Mouse (Mus musculus) T-cell, adult 2 months (primary cell): Measurements from ENCODE around the gene Wapl.
A peak's percentile ranks its signal among the peaks of the same experiment; 100 is the strongest.

Experiments used
- DNase-seq: peaks from one replicate; pipeline ENCODE4 v3.0.0; 2022; ENCODE audit warnings: low spot score

The Wapl gene

DNA sequence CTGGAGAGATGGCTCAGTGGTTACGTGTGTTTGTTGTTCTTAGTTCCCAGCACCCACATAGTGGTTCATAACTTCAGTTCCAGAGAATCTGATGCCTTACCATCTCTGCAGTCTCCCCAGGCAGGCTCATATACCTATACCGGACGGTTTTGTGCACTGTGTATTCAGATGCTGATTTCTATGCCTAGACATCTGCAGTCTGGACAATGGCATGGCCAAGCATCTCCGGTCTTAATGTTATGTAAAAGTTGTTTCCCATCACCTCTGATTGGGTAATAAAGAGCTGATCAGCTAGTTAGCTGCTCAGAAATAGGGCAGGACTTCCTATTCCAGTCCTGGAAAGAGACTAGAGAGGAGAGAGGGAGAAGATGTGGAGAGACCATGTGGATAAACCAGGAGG, 20.2 kb downstream of the Wapl start:
- no peak for DNase-seq

DNA sequence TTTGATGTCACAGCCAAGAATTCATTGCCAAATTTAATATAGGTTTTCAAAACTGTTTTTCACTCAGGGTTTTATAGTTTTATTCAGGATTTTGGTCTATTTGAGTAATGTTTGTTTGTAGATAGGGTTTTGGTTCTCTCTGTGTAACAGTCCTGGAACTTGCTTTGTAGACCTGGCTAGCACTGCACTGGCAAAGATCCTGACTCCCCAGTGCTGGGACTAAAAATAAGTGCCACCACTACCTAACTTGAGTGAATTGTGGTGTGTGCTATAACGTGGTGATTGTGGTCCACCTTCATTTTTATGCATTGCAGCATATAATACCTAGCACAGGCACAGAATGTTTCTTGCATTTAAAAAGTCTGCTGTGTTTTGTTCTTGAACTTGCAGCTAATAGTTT, 23.6 kb downstream of the Wapl start:
- DNase-seq: no peak

DNA sequence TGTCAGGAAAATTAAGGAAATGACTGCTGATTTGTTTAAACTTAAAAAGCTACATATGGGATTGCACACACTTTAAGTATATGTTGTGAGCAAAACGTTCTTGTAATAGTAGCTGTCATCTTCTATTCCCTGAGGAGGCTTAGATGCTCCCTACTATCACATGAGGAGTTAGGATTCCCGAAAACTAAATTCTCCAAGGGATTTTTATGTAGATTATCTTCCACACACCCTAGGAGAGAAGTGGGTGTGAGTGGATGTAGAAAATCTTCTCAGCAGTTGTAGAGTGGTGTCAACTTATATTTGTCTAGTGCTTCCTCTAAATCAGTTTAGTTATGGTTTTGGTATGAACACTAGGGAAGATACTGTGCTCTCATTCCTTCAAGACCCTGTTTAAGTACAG, 36.5 kb downstream of the Wapl start:
- no peak for DNase-seq

DNA sequence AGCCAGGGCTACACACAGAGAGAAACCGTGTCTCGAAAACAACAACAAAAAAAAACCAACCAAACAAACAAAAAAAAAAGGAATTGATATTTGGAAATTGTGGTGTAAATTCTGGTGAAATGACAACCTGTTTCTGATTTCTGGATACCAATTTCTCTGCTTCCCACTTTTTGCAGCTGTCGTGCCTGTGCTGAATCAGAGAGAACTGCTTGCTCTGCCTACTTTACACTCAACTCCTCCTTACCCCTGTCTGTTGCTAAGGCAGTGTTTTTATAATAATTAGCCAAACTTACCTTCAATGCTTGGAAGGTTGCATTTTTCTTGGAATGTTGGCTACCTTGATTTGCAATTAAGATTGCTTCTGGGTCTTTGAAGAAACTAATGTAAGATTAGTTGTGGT, 38.3 kb downstream of the Wapl start:
- no peak for DNase-seq

DNA sequence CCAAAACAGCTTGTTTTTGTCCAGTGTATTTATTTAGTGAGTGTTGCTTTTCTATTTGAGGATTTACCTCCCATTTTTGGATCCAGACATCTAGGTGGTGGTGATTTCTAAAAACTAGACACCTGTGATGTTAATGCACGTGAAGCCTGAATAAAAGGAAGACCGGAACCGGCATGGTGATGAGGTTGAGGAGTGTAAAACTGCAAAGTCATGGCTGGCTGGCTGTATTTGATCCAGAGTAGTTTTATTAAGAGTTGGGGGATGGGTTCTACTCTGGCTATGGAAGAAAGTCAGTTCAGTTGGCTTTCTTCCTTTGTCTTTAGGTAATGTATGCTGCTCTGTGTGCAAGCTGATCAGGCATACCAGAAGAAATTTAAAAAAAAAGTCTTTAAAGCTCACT, 39.1 kb downstream of the Wapl start:
- DNase-seq: no peak

DNA sequence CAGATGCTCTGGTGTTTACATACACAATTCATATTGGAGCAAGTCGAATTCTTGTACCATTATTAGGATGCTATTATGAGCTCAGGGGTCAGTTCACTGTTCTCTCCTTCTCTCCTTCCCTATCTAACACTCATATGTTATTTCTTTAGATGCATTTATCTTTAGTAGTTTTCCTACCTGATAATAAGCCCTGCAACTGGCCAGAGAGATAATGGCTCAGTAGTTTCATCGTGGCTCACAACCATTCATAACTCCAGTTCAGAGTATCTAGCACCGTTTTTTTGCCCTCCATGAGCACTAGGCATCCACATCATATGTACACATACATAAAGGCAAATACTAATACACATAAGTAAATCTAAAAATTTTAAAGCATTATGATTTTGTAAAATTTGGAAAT, 44.4 kb downstream of the Wapl start:
- no peak for DNase-seq

DNA sequence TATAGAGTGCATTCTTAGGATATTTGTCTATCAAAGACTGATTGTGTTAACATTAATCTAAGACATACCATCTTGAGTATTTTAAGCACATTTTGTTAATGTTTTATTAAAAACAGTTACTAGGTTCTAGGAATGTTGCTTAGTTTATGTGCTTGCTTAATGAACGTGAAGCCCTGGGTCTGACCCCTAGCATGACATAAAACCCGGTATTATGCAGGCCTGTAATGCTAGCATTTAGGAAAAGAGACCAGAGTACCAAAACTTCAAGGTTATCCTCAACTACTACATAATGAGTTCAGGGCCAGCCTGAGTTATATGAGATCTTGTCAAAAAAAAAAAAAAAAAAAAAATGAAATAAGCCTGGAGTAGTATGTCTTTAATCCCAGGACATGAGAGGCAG, 54.0 kb downstream of the Wapl start:
- DNase-seq: no peak

DNA sequence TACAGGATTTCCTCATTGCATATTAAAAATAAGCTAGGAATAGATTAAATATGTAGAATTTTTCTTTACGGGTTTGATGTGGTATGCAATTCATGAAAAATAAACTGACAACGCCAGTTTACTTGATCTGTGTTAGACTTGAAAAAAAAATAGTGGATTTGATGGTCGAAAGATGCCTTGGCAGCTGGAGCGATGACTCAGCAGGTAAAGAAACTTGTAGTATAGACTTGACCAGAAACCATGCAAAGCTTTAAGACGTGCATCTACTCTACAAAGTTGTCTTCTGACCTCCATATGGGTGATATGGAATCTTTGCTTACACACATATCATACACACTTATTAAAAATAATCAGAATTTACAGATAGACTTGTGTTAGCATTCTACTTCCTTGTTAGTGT, 61.7 kb downstream of the Wapl start:
- no peak for DNase-seq

DNA sequence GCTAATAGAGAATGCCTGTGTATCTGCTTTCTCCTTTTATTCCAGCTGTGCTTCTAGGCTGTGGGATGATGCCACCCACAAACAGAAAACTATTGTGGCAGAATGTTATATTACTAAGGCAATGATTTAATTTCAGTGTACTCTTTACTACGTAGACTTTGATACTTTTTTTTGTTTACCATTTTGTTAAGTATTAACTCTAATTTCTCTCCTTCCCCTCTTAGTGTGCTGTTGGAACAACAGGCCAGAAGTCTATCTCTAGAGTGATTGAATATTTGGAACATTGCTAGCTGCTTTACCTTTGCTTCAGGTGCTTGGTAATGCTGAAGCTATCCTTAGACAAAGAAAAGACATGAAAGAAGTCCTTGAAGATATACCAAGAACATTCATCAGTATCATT, 71.7 kb downstream of the Wapl start:
- DNase-seq: no peak

DNA sequence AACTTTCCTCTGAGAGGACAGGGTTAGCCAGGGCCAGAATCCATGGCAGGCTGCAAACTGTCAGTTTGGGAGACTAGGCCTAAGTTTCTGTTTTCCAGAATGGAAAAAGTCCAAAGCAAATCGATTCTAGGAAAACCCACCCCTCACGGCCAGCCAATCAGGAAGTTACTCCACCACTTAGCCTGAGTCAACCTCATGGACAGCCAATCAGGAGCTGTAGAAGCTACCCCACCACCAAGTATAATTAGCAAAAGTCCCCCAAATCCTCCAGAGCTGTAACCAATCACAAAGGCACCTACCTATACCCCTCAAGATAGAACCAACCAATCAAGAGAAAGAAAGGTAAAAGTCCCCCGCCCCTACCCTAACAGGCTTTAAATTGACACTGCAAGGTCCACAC, 82.0 kb downstream of the Wapl start:
- no peak for DNase-seq

DNA sequence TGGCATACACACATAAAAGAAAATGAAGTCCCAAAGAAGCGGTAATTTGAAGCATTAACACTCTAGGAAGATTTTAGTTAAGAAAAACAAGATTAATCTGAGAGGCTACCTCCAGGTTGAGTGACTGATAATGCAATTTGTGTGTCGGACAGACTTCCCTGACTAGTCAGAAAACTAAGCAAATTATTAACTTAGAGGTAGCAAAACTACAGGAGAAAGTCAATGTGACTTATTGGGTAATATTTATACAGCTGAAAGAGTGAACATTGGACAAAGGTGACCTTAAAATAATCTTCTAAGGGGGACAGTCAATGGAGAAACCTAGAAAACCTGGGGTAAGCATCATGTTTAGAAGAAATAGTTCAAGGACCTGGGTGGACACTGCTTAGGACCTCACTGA, 86.2 kb downstream of the Wapl start:
- DNase-seq: no peak

DNA sequence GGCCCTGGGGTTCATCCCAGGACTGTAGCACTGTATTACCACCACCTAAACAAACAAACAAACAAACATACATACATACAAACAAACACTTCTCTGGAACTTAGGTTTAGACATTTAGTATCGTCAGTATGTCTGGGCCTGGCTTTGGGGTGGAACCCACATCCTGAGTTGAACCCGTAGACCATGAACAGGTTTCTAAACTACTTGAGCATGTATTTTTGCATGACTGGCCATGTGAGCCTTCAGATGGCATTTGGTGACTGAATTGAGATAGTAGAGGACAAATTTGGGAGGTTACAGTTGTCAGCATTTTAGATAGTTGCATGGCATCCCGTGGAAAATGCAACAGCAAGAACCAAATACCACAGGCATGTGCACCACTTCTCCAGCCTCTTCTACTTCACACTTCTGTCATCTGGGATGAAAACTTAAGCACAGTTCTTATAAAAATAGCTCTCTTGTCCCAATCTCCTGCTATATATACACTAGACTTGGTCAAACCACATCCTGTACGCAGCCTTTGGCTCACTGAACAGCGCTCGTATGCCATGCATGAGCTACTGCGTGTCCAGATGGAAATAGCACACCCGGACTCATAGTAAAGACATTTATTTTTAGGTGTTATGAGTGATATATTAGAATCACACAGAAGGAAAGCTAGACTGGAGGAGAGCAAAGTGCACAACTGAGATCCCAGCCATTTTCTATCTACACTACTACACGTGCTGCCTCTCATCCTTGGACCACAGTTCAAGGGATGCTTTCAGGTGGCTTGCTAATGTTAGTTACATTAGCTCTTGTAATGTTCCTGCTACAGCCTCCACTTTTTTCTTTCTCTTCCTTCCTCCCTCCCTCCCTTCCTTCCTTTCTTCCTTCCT, 87.6 kb downstream of the Wapl start:
- no peak for DNase-seq

DNA sequence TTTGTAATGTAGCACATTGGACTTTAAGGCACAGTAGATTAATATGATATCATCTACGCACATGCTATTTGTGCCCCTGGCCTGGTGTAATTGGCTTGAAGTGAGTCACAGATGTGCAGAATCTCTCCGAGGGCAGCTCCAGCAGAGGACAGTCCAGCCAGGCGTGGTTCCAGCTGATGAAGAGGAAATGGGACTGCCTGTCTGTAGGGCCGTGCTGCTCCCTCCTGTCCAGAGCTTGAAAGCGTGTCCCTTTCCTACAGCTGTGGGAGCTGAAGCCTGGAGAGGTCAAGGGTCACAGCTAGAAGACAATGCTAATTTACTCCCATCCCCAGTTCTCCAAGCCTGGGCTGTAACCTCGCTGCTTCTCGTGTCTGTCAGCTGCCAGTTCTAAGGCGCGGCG, 89.0 kb downstream of the Wapl start:
- DNase-seq: no peak

DNA sequence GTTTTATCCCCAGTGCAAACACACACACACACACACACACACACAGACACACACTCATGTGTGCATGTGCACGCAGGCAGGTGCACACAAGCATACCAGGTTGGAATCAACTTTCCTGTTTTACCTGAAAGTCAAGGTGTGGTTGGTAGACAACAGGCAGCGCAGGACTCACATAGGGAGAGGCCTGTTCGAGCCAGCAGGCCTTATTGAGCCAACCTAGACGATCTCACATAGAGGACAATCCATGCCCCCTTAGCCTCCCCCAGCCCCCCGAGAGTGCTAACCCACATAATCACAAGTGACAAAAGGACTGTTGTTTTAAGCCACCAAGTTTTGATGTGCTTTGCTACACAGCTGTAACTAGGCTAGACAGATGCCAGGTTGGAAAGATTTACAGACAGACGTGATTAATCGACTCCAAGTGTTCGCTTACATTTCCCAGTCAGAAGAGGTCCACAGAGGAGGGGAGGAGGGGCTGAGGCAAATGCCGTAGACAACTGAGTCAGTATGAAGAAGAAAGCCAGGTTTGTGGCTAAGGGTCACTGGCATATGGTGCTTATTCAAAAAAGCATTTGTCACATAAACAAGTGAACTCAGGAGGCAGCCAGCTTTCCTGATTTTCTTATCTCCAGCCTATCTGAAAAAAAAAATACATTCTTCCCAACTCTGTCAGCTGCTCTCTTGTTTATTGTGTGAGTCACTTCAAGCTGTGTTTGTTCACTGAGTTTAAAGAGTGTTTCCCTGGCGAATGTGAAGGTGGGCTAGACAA, 90.2 kb downstream of the Wapl start:
- DNase-seq: no peak

DNA sequence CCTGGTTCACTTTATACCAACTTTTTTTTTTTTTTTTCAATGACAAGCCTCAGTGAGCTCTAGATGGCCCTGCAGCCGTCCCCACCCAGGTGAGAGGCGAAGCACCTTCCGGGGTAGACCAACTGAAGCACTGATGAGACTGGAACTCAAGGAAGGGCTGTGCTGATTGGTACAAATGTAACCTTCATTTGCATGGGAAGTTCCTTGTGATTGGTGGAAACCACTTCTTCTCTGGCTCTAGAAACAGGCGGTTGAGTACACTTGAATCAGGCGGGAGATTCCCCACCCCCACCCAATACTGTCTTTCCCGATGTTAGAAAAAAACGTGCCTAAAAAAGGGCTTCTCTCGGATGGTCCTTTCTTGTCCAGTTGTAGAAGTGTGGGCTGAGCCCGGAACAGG, 91.2 kb downstream of the Wapl start:
- DNase-seq: no peak

DNA sequence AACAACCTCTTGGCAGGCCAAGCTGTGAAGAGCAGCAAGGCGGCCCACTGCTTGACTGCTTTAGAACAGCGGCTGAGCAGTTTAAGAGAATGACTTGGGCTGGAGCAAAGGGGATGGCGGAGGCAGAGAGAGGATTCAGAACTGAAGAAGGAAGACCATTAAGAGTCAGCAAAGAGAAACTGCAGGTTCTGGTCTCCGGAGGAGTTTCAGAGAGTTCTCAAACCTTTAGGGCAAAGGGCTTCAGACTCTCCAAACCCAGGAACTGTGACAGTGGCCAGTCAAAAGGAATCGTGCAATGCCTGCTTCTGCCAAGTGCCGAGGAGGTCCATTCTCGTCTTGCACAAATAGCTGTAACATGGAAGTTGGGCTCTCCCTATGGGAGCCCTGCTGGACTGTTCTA, 91.7 kb downstream of the Wapl start:
- no peak for DNase-seq

DNA sequence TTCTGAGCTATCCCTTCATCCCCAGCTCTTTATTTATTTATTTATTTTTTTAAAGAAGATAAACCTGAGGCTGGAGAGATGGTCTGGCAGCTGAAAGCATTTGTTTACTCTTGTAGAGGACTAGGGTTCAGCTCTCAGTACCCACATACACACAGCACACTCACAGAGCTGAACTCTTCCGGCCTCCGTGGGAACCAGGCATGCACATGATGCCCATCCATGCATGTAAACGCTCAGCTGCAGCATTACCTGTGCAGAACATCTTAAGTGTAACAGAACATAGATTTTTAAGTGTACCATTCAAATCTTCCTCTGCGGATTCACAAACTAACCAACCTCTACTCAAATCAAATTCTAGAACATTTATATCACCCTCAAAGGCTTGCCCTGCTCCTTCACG, 92.5 kb downstream of the Wapl start:
- DNase-seq: no peak

DNA sequence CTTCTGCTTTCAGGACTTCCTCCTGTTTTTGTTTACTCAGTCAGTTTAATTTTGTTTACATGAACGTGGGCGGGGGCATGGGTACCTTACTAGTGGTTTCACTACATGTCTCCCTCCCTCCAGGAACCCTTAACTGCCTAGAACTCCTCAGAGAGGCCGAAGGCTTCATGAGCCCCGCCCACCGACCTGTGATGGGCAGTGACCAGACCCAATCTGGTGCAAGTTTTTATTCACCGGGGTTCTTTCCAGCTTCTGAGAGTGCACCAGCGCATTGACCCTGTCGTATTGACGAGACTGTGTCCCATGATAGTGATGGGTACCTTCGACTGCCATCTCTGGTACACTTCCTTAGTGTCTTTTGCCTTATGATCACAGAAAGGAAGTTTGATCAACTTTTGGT, 94.6 kb downstream of the Wapl start:
- DNase-seq: peak; percentile 62

DNA sequence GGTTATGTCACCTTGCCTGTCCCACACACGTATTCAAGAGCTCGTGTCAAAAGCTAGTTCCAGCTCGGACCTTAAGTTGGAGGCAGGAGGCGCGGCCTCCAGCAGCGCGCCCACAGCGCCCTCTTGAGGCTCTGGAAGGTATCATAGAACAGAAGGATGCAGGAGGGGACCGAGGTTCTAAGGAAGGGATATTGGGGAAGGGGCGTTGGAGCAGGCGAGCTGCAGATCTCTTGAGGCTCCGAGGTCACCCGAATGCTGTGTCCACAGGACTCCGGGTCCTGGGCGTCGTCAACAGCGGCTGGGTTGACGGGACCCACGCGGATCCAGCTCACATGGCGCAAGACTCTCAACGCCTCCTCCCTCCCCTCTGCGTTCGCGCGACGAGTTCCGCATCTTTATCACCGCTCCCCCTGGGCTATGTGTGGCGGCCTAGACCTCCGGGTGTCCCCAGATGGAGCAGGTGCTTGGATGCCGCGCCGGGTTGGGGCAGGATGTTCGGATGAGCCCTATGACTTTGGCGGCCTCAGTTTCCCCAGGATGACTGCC, 95.4 kb downstream of the Wapl start:
- DNase-seq: peak; percentile 65

DNA sequence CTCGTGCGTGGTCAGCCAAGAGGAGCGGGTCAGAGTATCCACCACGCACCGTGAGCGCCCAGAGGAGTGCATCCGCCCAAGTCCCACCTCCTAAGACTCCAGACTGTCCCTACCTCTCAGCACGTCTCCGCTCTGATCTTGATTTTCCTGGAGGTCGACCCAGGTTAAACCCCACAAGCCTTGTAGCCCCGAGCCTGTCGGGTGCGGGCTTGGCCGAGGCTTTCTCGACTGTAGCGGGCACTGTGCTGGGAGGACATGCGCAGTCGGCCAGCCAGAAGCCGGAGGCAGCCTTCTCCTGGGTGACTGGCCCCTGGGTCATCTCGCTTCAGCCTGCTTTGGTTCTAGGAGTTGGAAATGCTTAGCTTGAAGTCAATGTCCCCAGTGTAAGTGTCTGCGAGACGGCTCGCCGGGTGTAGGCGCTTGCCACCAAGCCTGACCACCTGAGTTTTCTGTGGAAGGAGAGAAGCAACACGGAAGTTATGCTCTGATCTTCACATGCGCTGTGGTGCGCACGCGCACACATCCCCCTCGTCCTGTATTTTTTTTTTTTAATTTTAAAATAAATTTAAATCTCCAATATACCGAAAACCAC, 95.9 kb downstream of the Wapl start:
- DNase-seq: no peak

DNA sequence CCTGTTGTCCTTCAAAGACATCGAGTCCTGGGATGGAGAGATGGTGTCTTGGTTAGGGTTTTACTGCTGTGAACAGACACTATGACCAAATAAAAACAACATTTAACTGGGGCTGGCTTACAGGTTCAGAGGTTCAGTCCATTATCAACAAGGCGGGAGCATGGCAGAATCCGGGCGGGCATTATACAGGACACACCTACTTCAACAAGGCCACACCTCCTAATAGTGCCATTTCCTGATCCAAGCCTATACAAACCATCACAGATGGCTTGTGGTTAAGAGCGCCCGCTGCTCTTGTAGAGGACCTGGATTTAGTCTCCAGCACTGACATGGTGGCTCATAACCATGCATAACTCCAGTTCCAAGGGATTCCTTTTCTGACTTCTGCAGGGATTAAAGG, 96.7 kb downstream of the Wapl start:
- DNase-seq: no peak

DNA sequence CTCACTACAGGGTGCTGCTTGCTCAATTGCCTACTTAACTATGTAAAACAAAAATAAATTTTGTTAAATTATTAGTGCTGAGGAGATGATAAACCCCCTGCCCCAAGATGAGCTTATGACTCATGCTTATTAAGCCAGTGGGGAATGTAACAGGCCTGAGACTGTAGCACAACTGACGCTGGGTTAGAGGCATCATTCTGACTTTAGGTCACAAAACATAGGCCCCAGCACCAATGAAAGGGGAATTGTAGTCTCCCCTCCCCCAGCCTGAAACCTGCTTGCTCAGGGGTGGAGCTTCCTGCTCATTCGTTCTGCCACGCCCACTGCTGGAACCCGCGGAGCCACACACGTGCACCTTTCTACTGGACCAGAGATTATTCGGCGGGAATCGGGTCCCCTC, 97.9 kb downstream of the Wapl start:
- DNase-seq: no peak

DNA sequence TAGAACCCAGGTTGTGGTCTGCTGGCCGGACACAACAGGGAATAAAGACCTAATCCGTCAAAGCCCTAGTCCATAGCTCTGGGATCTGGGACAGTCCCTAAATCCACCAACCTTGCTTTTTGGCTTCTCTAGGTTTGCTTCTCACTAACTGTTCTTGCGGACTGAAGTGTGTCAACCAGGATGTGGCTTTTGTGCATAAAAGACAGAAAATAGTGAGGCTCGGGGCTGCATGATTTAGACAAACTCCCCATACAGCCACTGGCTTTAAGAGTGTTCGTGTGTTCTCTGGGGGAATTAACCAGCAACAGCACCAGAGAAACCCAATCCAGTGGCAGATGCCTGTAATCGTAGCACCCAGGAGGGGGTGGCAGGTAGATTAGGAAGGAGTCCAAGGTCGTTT, 98.4 kb downstream of the Wapl start:
- DNase-seq: no peak
